Mouse (Mus musculus): ENCODE measurements around the gene Map7d1. TPM values are rescaled to one million over a fixed set of nuclear protein-coding genes. Genes with fewer than 3 reads are reported as not detected.

Gene Map7d1
- total RNA-seq, 2 experiments from 2014 or later = 281 TPM

GRCm38 (mm10) chr4:126194216-126194615 lies 61.9 kb downstream of the Map7d1 start:
- intact Hi-C loops (cut with DNase I) = no loop called here
- Histone ChIP-seq H3K27ac (no peak overlapping the region), H3K4me3 (no peak overlapping the region)
- no peak for TF ChIP-seq CTCF (IDR thresholded peaks at IDR 0.05)
- DNase-seq (ENCODE audit: extremely low spot score in 1 of 2, low spot score in 2 of 2) = no peak

GRCm38 (mm10) chr4:126190636-126191035 lies 65.5 kb downstream of the Map7d1 start:
- intact Hi-C loops (cut with DNase I) = no loop called here
- Histone ChIP-seq H3K27ac (no peak overlapping the region), H3K4me3 (no peak overlapping the region)
- DNase-seq (ENCODE audit: extremely low spot score in 1 of 2, low spot score in 2 of 2) = no peak
- TF ChIP-seq CTCF (IDR thresholded peaks at IDR 0.05) = no peak

GRCm38 (mm10) chr4:126187096-126187495 lies 69.0 kb downstream of the Map7d1 start:
- intact Hi-C loops (cut with DNase I) = no loop called here
- H3K27ac ChIP-seq = no peak overlapping the region

GRCm38 (mm10) chr4:126183034-126183433 lies 73.1 kb downstream of the Map7d1 start:
- DNase-seq (ENCODE audit: extremely low spot score in 1 of 2, low spot score in 2 of 2) = no peak
- Histone ChIP-seq H3K27ac (no peak overlapping the region), H3K4me3 (no peak overlapping the region)
- no peak for TF ChIP-seq CTCF (IDR thresholded peaks at IDR 0.05)
- intact Hi-C loops (cut with DNase I) = no loop called here

More at GRCm38 (mm10) chr4:126187096-126187495, 69.0 kb downstream of the Map7d1 start:
- no peak for DNase-seq (ENCODE audit: extremely low spot score in 1 of 2, low spot score in 2 of 2)
- no peak overlapping the region for H3K4me3 ChIP-seq
- no peak for TF ChIP-seq CTCF (IDR thresholded peaks at IDR 0.05)

Other genes with a start within 250 kb of the Map7d1 start
- 1 to 10 TPM; 5.1 to 8.1 TPM for gene Csf3r, start 231.8 kb downstream of the Map7d1 start, total RNA-seq (2021)
- 10 to 100 TPM; 44.6 to 49.0 TPM for gene Mrps15, start 209.4 kb downstream of the Map7d1 start, total RNA-seq (2021)
- 10 to 100 TPM; 49.2 to 57.1 TPM for gene Oscp1, start 197.8 kb downstream of the Map7d1 start, total RNA-seq (2021)
- 10 to 100 TPM; 11.3 to 14.4 TPM for gene Lsm10, start 159.7 kb downstream of the Map7d1 start, total RNA-seq (2021)
- 10 to 100 TPM; 39.8 to 56.4 TPM for gene Stk40, start 152.4 kb downstream of the Map7d1 start, total RNA-seq (2021)
- gene Eva1b, start 108.6 kb downstream of the Map7d1 start, total RNA-seq (2021) = 1 to 10 TPM; 3.1 to 3.8 TPM
- gene Sh3d21, start 92.9 kb downstream of the Map7d1 start, total RNA-seq (2021) = 1 to 10 TPM in 1 of 2 experiments, under 1 TPM in 1; 0.86 to 1.1 TPM
- 100 to 1,000 TPM; 149 to 158 TPM for gene Thrap3, start 53.6 kb downstream of the Map7d1 start, total RNA-seq (2021)
- gene Trappc3, start 6.0 kb upstream of the Map7d1 start, total RNA-seq (2021) = 10 to 100 TPM; 77.0 to 87.5 TPM
- 1 to 10 TPM; 1.9 to 3.0 TPM for gene Col8a2, start 30.4 kb upstream of the Map7d1 start, total RNA-seq (2021)
- 10 to 100 TPM; 29.5 to 29.9 TPM for gene Adprhl2, start 65.4 kb upstream of the Map7d1 start, total RNA-seq (2021)
- 1 to 10 TPM; 1.5 to 1.6 TPM for gene Tekt2, start 69.3 kb upstream of the Map7d1 start, total RNA-seq (2021)
- 10 to 100 TPM; 33.6 to 45.8 TPM for gene Ago3, start 173.2 kb upstream of the Map7d1 start, total RNA-seq (2021)
- gene Ago1, start 212.2 kb upstream of the Map7d1 start, total RNA-seq (2021) = 10 to 100 TPM; 47.2 to 52.2 TPM

Data from left cerebral cortex, adult 2 months (tissue).